Mouse (Mus musculus): ENCODE results near the gene Zyx. TPM values are rescaled to one million over a fixed set of nuclear protein-coding genes. Genes with fewer than 3 reads are reported as not detected.

The Zyx gene
- polyA plus RNA-seq (2012; rRNA removed): 107 and 152 TPM in 2 replicates

DNA sequence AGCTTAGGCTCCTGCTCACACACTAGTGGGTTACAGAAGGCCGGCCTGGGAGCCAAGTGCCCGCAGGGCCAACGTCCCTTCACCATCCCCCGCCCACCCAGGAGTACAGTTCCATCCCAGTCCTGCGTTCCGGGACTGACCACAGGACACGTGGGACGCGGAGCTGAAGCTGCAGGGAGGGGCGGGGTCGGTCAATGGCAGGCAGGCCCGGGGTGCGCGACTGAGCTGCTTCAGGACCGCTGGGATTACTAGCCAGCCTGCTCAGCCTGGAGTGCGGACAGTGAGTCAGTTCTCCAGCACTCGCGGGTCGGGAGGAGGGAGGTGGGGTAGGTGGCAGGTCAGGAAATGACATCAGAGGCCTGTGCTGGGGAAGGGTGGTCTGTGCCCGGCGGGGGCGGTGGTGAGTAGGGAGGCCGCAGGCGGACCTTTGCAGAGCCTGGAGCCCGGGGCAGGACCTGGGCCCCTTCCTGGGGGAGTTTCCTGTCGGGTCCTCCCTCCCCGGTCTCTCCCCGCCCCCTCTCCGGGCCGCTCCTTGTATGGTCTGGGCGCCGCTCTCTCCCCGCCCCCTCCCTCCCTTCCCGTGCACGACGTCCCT lies at the start of gene Zyx:
TSS of gene Zyx (plus strand) at position 205 of the 595 bp plus-strand sequence.

GRCm38 (mm10) chr6:42324482-42325267 lies 24.8 kb upstream of the Zyx start, which contains the start of gene Fam131b:
Fam131b (minus strand) TSS chr6:42324643.

DNA sequence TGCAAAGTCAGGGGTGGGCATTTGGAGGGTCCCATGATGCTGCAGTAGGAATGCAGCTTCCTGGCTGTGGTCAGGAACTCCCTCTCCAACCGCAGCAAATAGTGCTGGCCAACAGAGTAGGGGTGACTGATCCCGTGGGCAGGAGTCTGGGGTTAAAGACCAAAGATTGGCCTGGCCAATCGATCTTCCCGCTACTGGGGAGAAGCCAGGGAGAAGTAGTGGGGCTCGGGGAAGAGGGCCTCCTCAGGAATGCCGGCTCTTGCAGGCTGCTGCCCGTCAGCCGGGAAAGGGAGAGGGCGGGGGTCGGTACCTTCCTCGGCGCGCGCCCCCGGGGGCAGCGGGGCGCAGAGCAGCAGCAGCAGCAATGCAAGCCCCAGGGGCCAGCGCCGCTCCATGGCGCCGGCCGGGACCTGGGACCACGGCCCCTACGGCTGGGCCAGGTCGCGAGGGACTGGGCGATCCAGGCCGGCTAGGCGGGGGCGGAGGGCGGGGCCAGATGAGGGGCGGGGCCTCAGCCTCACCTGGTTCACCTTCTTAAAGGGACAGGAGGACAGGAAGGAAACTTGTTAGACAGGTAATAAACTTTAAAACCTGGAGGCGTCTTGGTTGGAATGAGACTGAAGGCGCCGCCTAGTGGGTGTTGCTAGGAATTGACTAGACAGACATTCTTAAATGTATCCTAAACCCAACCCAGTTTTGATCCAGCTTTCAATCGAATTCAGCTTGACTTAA lies 23.6 kb downstream of the Zyx start, which contains the start of gene Epha1:
TSS of gene Epha1 (minus strand) at position 453 of the 732 bp plus-strand sequence.

DNA sequence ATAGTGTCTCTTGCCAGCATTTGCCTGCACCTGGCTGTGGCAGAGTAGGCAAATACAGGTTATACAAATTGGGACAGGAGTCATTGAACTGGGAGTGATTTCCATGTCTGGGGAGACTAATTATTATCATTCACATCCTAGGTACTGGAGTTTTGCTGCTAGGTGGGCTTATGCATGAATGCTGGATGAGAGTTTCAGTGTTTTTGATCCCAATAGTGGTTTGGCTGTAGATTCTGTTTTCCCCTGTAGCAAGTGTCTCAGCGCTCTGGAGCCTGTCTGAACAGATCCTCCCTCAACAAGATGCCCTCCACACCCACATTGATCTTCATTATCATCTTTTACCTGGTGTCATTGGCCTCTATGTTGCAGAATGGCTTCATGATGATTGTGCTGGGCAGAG lies 50.5 kb downstream of the Zyx start, which contains the start of gene Tas2r143:
TSS of gene Tas2r143 (plus strand) at position 301 of the 400 bp plus-strand sequence.

DNA sequence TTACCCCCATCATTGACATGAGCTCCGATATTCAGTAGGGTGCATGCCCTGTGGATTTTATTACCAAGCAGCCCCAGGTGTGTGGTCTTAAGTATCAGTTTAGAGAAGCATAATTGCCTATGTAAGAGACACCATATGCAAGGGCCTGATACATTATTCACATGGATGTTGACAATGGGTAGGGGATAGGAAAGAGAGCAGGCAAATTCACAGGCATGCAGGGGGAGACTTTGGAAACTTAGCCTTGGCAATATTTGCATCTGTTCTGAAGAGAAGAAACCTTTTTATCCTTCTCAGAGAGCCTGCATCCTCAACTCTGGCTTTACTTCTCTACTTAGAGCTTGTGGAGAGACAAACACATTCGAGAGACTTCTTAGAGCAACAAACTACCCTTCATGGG lies 55.7 kb downstream of the Zyx start, which contains the start of gene Tas2r135:
TSS of gene Tas2r135 (plus strand) at position 301 of the 400 bp plus-strand sequence.

Other genes starting within 250 kb of the Zyx start
- gene Tas2r139, start 208.7 kb upstream of the Zyx start, polyA plus RNA-seq (2012; rRNA removed): not detected in 2 replicates
- not detected in 2 replicates for gene Tas2r144, start 134.3 kb upstream of the Zyx start, polyA plus RNA-seq (2012; rRNA removed)
- gene Gstk1, start 103.7 kb upstream of the Zyx start, polyA plus RNA-seq (2012; rRNA removed): 16.7 and 24.8 TPM in 2 replicates
- gene Tmem139, start 87.7 kb upstream of the Zyx start, polyA plus RNA-seq (2012; rRNA removed): 11.0 and 11.8 TPM in 2 replicates
- 10.0 and 18.8 TPM in 2 replicates for gene Casp2, start 84.6 kb upstream of the Zyx start, polyA plus RNA-seq (2012; rRNA removed)
- gene Clcn1, start 62.9 kb upstream of the Zyx start, polyA plus RNA-seq (2012; rRNA removed): 0.29 and 0.65 TPM in 2 replicates
- gene Fam131b, start 25.0 kb upstream of the Zyx start, polyA plus RNA-seq (2012; rRNA removed): 0.09 and 0.14 TPM in 2 replicates
- gene Epha1, start 23.6 kb downstream of the Zyx start, polyA plus RNA-seq (2012; rRNA removed): 10.1 and 11.7 TPM in 2 replicates
- 0.12 TPM in 1 of 2 replicates, not detected in the other for gene Tas2r143, start 50.6 kb downstream of the Zyx start, polyA plus RNA-seq (2012; rRNA removed)
- gene Tas2r135, start 55.8 kb downstream of the Zyx start, polyA plus RNA-seq (2012; rRNA removed): not detected in 2 replicates
- gene Tas2r126, start 84.9 kb downstream of the Zyx start, polyA plus RNA-seq (2012; rRNA removed): 0.06 and 0.11 TPM in 2 replicates
- not detected in 2 replicates for gene Olfr458, start 115.6 kb downstream of the Zyx start, polyA plus RNA-seq (2012; rRNA removed)
- gene Olfr457, start 126.7 kb downstream of the Zyx start, polyA plus RNA-seq (2012; rRNA removed): not detected in 2 replicates
- gene Olfr456, start 137.6 kb downstream of the Zyx start, polyA plus RNA-seq (2012; rRNA removed): not detected in 2 replicates
- not detected in 2 replicates for gene Olfr455, start 198.0 kb downstream of the Zyx start, polyA plus RNA-seq (2012; rRNA removed)
- gene Tcaf3, start 248.1 kb downstream of the Zyx start, polyA plus RNA-seq (2012; rRNA removed): not detected in 2 replicates

Measured in stomach, adult 2 months (tissue).